Mouse (Mus musculus) layer of hippocampus, postnatal 14 days (tissue): Measurements from ENCODE around the gene Fam129b. TPM values are rescaled to one million over a fixed set of nuclear protein-coding genes. Genes with fewer than 3 reads are reported as not detected.

Source experiments
- DNase-seq, 2 experiments: peaks; one replicate each; pipeline ENCODE4 v3.0.0; 2021 to 2022; ENCODE audit warnings: low spot score in 2 of 2, mixed read lengths in 1 of 2
- total RNA-seq, 2 experiments: library from RNA; stranded (reverse); gene quantifications; 2 replicates each; pipeline ENCODE4 v1.2.3; 2021

Fam129b gene
- total RNA-seq, 2 experiments from 2014 or later = 15.2 to 18.7 TPM

DNA sequence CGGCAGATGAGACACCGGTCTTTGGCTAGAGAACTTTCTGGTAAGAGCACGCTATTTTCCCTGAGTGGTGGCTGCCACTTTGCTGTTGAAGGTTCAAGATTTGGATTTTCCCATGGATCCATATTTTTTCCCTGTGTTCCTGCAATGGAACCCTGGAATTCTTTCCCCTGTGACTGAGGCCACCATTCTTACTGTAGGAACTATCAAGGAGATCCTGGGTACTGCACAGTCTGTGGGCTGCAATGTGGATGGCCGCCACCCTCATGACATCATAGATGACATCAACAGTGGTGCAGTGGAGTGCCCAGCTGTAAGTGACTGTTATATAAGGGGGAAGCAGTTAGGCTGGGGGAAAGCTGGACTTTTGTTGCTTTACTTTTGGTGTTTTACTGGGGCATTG, 87.6 kb downstream of the Fam129b start:
- no peak for DNase-seq

- no peak for DNase-seq
Observed at GRCm38 (mm10) chr2:32963981-32964380, 88.1 kb downstream of the Fam129b start.

GRCm38 (mm10) chr2:32964659-32965457, 88.9 kb downstream of the Fam129b start:
- no peak for DNase-seq

DNA sequence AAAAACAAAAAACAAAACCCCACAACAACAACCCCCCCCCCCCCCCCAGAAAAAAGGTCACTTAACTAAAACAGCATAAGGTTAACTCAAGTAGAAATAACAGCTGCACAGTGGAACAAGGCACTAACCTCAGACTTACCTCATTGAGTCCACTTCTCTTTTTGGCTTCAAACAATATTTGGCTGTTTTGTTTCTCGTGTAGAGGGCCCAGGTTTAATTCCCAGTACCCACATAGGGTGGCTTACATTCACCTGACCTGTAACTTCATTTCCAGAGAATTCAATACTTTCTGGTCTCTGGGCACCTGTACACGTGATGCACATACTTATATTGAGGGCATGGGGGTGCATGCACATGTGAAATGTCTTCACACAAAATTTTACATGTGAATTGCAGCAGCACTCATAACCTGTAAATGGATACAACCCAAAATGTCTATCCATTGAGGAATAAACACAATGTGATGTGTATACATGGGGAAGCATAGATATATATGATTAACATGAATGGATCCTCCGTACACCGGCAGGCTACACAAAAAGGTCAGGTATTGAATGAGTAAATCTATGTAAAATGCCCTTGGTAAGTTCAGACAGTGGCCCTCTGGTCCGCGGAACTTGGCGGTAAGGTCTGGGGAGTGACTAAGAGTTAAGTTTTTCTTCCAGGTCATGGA, 89.7 kb downstream of the Fam129b start:
- DNase-seq = no peak

DNA sequence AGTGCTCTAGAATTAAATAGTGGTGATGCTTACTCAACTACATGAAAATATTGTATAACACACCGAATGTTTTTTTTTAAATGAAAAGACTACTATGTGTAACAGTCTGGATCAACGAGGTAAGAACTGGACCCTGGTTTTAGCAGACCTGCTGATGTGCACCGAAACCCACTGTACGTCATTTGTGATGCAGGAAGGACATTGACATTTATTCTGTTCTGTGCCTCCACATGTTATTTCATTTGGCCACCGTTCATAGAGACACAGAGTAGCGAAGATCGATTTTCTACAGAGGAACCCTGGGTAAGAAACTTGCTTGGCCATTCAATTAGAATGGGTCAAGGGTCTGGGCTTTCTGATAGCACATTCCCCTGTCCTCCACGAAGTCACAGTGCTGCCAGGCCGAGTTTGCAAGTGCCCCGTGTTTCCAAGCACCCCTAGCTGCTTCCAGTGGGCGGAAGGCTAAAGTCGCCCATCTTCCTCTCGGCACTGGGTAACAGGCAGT, 90.3 kb downstream of the Fam129b start:
- DNase-seq = no peak

DNA sequence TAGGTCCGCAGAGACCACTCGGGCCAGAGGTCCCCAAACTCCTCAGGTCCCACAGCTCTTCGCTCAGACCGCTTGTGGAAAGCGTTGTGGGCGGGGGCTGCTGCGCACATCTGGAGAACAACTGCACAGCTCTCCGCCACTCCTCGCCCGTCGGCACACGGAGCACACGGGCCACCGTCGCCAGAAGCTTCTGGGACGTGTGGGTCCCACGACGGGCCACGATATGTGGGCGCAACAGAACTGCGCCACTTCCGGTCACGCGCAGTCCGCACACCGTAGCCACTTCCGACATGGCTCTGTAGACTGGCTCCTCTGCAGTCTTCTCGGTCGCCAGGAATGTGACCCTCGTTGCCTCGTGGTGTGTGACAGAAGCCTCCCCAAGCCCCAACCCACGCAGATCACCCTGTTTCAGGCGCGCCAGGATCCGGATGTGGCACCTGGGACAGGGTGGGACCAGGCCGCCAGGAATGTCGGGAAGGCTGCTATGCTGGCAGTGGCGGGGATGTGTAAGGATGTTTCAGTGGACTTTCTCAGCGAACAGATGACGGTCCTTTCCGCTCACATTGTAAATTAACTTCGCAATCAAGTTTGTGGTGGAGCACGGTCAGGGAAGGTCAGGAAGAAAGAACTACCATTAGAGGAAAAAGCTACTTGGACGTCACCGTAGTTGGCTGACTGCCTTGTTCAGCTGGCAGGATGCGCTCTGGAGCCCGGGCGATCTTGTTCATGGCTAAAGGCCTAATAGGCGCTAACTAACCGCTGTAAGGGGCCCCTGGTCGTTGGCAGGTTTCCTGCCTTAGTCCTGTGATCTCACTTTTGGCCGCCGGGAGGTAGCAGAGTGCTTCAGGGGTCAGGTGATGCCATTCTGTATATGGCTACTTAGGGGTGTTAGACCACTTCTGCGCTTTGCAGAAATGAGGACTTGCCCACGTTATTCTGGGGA, 91.0 kb downstream of the Fam129b start:
- DNase-seq = peak; percentile 88 to 90

GRCm38 (mm10) chr2:32968024-32968614, 92.2 kb downstream of the Fam129b start:
- DNase-seq = no peak

GRCm38 (mm10) chr2:32969326-32969725, 93.4 kb downstream of the Fam129b start:
- DNase-seq = no peak

DNA sequence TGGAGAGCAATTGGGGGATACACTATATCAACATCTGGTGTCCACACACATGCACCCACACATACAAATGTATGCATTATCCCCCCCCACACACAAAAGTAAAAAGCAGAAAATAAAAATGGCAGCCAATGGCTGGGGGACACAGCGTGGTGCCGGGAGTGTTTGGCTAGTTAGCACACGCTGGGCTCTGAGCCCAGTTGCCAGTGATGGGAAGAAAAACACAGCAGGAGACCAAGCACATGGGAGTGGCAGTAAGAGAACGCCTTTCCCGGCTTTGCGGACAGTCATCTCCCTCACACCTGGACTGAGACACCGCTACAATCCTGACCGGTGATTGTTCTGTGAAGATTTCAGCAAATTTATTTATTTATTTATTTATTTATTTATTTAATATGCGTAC, 95.3 kb downstream of the Fam129b start:
- no peak for DNase-seq

DNA sequence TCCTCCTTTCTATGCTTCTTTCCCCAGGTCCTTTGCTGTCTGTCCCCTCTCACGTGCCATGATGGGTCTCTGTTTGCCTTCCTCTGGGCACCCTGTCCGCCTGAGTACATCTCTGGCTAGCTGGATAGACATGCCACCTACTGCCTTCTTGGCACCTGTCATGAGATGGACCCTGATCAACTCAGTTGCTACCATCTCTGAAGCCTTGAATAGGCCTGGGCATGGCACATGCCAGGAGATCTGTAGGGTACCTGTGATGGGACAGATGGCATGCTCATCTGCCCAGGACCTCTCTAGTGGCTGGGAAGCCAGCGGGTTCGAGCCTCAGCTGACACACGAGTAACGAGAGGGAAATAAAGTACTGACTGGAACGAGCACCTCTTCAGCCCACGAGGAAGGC, 98.3 kb downstream of the Fam129b start:
- DNase-seq = no peak

Other genes starting within 250 kb of the Fam129b start
- gene Eng, start 229.5 kb upstream of the Fam129b start, total RNA-seq = 10 to 100 TPM; 27.0 to 28.8 TPM
- 10 to 100 TPM; 11.6 to 13.0 TPM for gene Fpgs, start 172.0 kb upstream of the Fam129b start, total RNA-seq
- 10 to 100 TPM; 88.8 to 91.1 TPM for gene Cdk9, start 163.0 kb upstream of the Fam129b start, total RNA-seq
- gene Sh2d3c, start 155.1 kb upstream of the Fam129b start, total RNA-seq = 10 to 100 TPM; 31.4 to 33.2 TPM
- gene 6330409D20Rik, start 135.1 kb upstream of the Fam129b start, total RNA-seq = 1 to 10 TPM; 2.8 to 2.9 TPM
- 10 to 100 TPM; 29.7 to 31.2 TPM for gene Tor2a, start 118.9 kb upstream of the Fam129b start, total RNA-seq
- 1 to 10 TPM in 1 of 2 experiments, under 1 TPM in 1; 0.33 to 1.6 TPM for gene Ttc16, start 100.5 kb upstream of the Fam129b start, total RNA-seq
- gene Ptrh1, start 100.3 kb upstream of the Fam129b start, total RNA-seq = 1 to 10 TPM; 7.1 to 8.6 TPM
- 1 to 10 TPM in 1 of 2 experiments, under 1 TPM in 1; 0.21 to 1.2 TPM for gene Cfap157, start 91.7 kb upstream of the Fam129b start, total RNA-seq
- gene Stxbp1, start 28.9 kb upstream of the Fam129b start, total RNA-seq = 100 to 1,000 TPM; 601 to 619 TPM
- 100 to 1,000 TPM; 120 to 122 TPM for gene Rpl12, start 85.4 kb downstream of the Fam129b start, total RNA-seq
- gene Lrsam1, start 85.5 kb downstream of the Fam129b start, total RNA-seq = 10 to 100 TPM; 33.9 to 38.2 TPM
- 10 to 100 TPM; 24.0 to 25.4 TPM for gene Slc2a8, start 106.0 kb downstream of the Fam129b start, total RNA-seq